Mouse (Mus musculus) kidney, postnatal 36 days (tissue): ENCODE data around the gene Ptprm.

Experiments
- DNase-seq, 2 experiments: peaks; one replicate each; pipeline ENCODE4 v3.0.0; 2021 to 2022; ENCODE audit warnings: mixed read lengths in 2 of 2

Ptprm gene

GRCm38 (mm10) chr17:67133440-67134103 is 220.7 kb downstream of the Ptprm start:
- peak; percentile 75 to 76 for DNase-seq

- DNase-seq = no peak
Observed at GRCm38 (mm10) chr17:67133026-67133425, 221.2 kb downstream of the Ptprm start.

- DNase-seq = no peak
Observed at GRCm38 (mm10) chr17:67127530-67127929, 226.7 kb downstream of the Ptprm start.

GRCm38 (mm10) chr17:67125596-67125995 is 228.7 kb downstream of the Ptprm start:
- no peak for DNase-seq

- no peak for DNase-seq
Observed at GRCm38 (mm10) chr17:67124294-67124693, 230.0 kb downstream of the Ptprm start.

- DNase-seq = no peak
Observed at GRCm38 (mm10) chr17:67123722-67124121, 230.5 kb downstream of the Ptprm start.

GRCm38 (mm10) chr17:67120863-67121262 is 233.4 kb downstream of the Ptprm start:
- DNase-seq = no peak

GRCm38 (mm10) chr17:67118676-67119340 is 235.4 kb downstream of the Ptprm start:
- DNase-seq = no peak

GRCm38 (mm10) chr17:67114842-67115241 is 239.4 kb downstream of the Ptprm start:
- peak; percentile 34 to 67 for DNase-seq

- DNase-seq = no peak
Observed at GRCm38 (mm10) chr17:67112679-67113078, 241.6 kb downstream of the Ptprm start.

- DNase-seq = no peak
Observed at GRCm38 (mm10) chr17:67106176-67106575, 248.1 kb downstream of the Ptprm start.

- peak; percentile 80 to 88 for DNase-seq
Observed at GRCm38 (mm10) chr17:67102051-67102450, 252.2 kb downstream of the Ptprm start.

GRCm38 (mm10) chr17:67090997-67091396 is 263.3 kb downstream of the Ptprm start:
- DNase-seq = no peak

- no peak for DNase-seq
Observed at GRCm38 (mm10) chr17:67090153-67090552, 264.1 kb downstream of the Ptprm start.

- no peak for DNase-seq
Observed at GRCm38 (mm10) chr17:67089611-67090010, 264.6 kb downstream of the Ptprm start.

GRCm38 (mm10) chr17:67087585-67087984 is 266.7 kb downstream of the Ptprm start:
- peak in 1 of 2 experiments; percentile 42 for DNase-seq

- no peak for DNase-seq
Observed at GRCm38 (mm10) chr17:67086811-67087210, 267.4 kb downstream of the Ptprm start.

GRCm38 (mm10) chr17:67084501-67084900 is 269.8 kb downstream of the Ptprm start:
- no peak for DNase-seq

GRCm38 (mm10) chr17:67084093-67084492 is 270.2 kb downstream of the Ptprm start:
- DNase-seq = no peak

GRCm38 (mm10) chr17:67079570-67079969 is 274.7 kb downstream of the Ptprm start:
- DNase-seq = no peak

GRCm38 (mm10) chr17:67073580-67073979 is 280.7 kb downstream of the Ptprm start:
- no peak for DNase-seq

- no peak for DNase-seq
Observed at GRCm38 (mm10) chr17:67073139-67073538, 281.1 kb downstream of the Ptprm start.

- no peak for DNase-seq
Observed at GRCm38 (mm10) chr17:67071231-67072009, 282.8 kb downstream of the Ptprm start.

GRCm38 (mm10) chr17:67063611-67064010 is 290.6 kb downstream of the Ptprm start:
- no peak for DNase-seq
